19 mouse cellular contexts compared by ENCODE assay signal in genomic region chr5:71248318-71249135, GRCm38 (mm10).
A peak's percentile ranks its signal among the peaks of the same experiment; 100 is the strongest.
DNase-seq lines count a peak whose midpoint lies in the region; ATAC-seq lines count a peak whose summit lies in the region.
"Had no signal": no experiment of that assay in that cellular context is flagged by ENCODE, and none has a peak within 500 bp of the region (broad histone marks: within the 10 kb centered on the region; RNA-seq: fewer than 3 reads in every experiment).

No protein-coding gene starts in this region.

- H3K4me3 ChIP-seq in midbrain, embryonic 13.5 days (replicated peaks): no peak overlapping the region
- no peak overlapping the region for H3K4me3 ChIP-seq in midbrain, embryonic 10.5 days
- no peak overlapping the region for H3K4me3 ChIP-seq in forebrain, embryonic 16.5 days (replicated peaks; ENCODE audit: low read length)
- H3K4me3 ChIP-seq in kidney, embryonic 14.5 days (ENCODE audit: low read length): no peak overlapping the region
- H3K4me3 ChIP-seq: heart, embryonic 10.5 days; limb, embryonic 10.5 days; stomach, embryonic 15.5 days had no signal

- H3K9ac ChIP-seq in midbrain, embryonic 13.5 days (replicated peaks): no peak overlapping the region
- H3K9ac ChIP-seq in forebrain, embryonic 16.5 days (replicated peaks; ENCODE audit: low read depth, low read length): no peak overlapping the region
- H3K9ac ChIP-seq in kidney, embryonic 14.5 days (ENCODE audit: low read depth, low read length): no peak overlapping the region
- H3K9ac ChIP-seq: liver, embryonic 14.5 days; stomach, embryonic 15.5 days had no signal

- 67% methylated on average over 6 of the region's 6 CpGs for WGBS in midbrain, embryonic 13.5 days
- 86% methylated on average over 6 of the region's 6 CpGs for WGBS in midbrain, embryonic 10.5 days
- WGBS in forebrain, embryonic 16.5 days: 22% methylated on average over 6 of the region's 6 CpGs
- WGBS in kidney, embryonic 14.5 days: 79% methylated on average over 6 of the region's 6 CpGs

- H3K27me3 ChIP-seq in midbrain, embryonic 13.5 days: no peaks in the 10 kb centered on the region
- H3K27me3 ChIP-seq in midbrain, embryonic 10.5 days (ENCODE audit: low read depth, poor library complexity, severe bottlenecking): no peaks in the 10 kb centered on the region
- H3K27me3 ChIP-seq in forebrain, embryonic 16.5 days (replicated peaks; ENCODE audit: control insufficient read depth, insufficient read depth, low read length): no peaks in the 10 kb centered on the region
- no peaks in the 10 kb centered on the region for H3K27me3 ChIP-seq in kidney, embryonic 14.5 days (ENCODE audit: control insufficient read depth, insufficient read depth, low read length)
- H3K27me3 ChIP-seq: stomach, embryonic 15.5 days had no signal

- DNase-seq in midbrain, embryonic 10.5 days (ENCODE audit: low spot score): no peak
- DNase-seq in layer of hippocampus, postnatal 10 days (ENCODE audit: low spot score in 2 of 2): peak; percentile 23 to 27
- DNase-seq in retina, embryonic 14.5 days (ENCODE audit: low spot score): peak; percentile 34
- DNase-seq in adrenal gland, adult 2 months: no peak
- DNase-seq: cerebellum, adult 9-11 months; gastrocnemius, postnatal 25 days; heart, postnatal 4 days; kidney, adult 8-10 months; thymus, postnatal 36 days had no signal

- no peak overlapping the region for H3K4me2 ChIP-seq in midbrain, embryonic 13.5 days (replicated peaks)
- no peak overlapping the region for H3K4me2 ChIP-seq in forebrain, embryonic 16.5 days (ENCODE audit: low read length)
- no peak overlapping the region for H3K4me2 ChIP-seq in kidney, embryonic 14.5 days (replicated peaks; ENCODE audit: low read depth, low read length)
- H3K4me2 ChIP-seq: stomach, embryonic 15.5 days had no signal

- peaks cover 7% of the 10 kb centered on the region; the same call in 1 of the 2 replicates for H3K4me1 ChIP-seq in midbrain, embryonic 13.5 days (replicated peaks)
- H3K4me1 ChIP-seq in midbrain, embryonic 10.5 days: no peaks in the 10 kb centered on the region
- peaks cover 10% of the 10 kb centered on the region for H3K4me1 ChIP-seq in forebrain, embryonic 16.5 days (replicated peaks; ENCODE audit: control insufficient read depth, insufficient read depth, low read length)
- no peaks in the 10 kb centered on the region for H3K4me1 ChIP-seq in kidney, embryonic 14.5 days (ENCODE audit: control insufficient read depth, insufficient read depth, low read length)
- H3K4me1 ChIP-seq: heart, embryonic 10.5 days; limb, embryonic 10.5 days; stomach, embryonic 15.5 days had no signal

- H3K27ac ChIP-seq in midbrain, embryonic 13.5 days: no peak overlapping the region
- no peak overlapping the region for H3K27ac ChIP-seq in midbrain, embryonic 10.5 days (replicated peaks)
- peak overlapping the region; percentile 81 for H3K27ac ChIP-seq in forebrain, embryonic 16.5 days (ENCODE audit: low read length)
- H3K27ac ChIP-seq in kidney, embryonic 14.5 days (ENCODE audit: low read depth, low read length): no peak overlapping the region
- H3K27ac ChIP-seq: heart, embryonic 10.5 days; limb, embryonic 10.5 days; liver, embryonic 14.5 days; stomach, embryonic 15.5 days had no signal

- no peaks in the 10 kb centered on the region for H3K36me3 ChIP-seq in midbrain, embryonic 13.5 days
- H3K36me3 ChIP-seq in midbrain, embryonic 10.5 days: no peaks in the 10 kb centered on the region
- no peaks in the 10 kb centered on the region for H3K36me3 ChIP-seq in forebrain, embryonic 16.5 days (ENCODE audit: control insufficient read depth, insufficient read depth)
- H3K36me3 ChIP-seq in kidney, embryonic 14.5 days (ENCODE audit: control insufficient read depth, insufficient read depth, low read length): no peaks in the 10 kb centered on the region
- H3K36me3 ChIP-seq: heart, embryonic 10.5 days; limb, embryonic 10.5 days; stomach, embryonic 15.5 days had no signal

- no peaks in the 10 kb centered on the region for H3K9me3 ChIP-seq in midbrain, embryonic 13.5 days
- no peaks in the 10 kb centered on the region for H3K9me3 ChIP-seq in midbrain, embryonic 10.5 days (replicated peaks)
- no peaks in the 10 kb centered on the region for H3K9me3 ChIP-seq in forebrain, embryonic 16.5 days (ENCODE audit: control insufficient read depth, low read length)
- H3K9me3 ChIP-seq in kidney, embryonic 14.5 days (ENCODE audit: control insufficient read depth, low read length): no peaks in the 10 kb centered on the region
- H3K9me3 ChIP-seq: heart, embryonic 10.5 days; limb, embryonic 10.5 days; stomach, embryonic 15.5 days had no signal

- peak; percentile 40; the same call in 1 of the 2 replicates for ATAC-seq in midbrain, embryonic 13.5 days
- ATAC-seq in forebrain, embryonic 16.5 days: peak; percentile 97
- ATAC-seq in megakaryocyte, adult 5-6 weeks (ENCODE audit: poor library complexity, severe bottlenecking): no peak
- ATAC-seq in kidney, embryonic 14.5 days (ENCODE audit: low FRiP score, low TSS enrichment): no peak
- ATAC-seq: activated CD4-positive, CD25-positive, alpha-beta regulatory T cell, adult 4 months; CD4-positive, CD25-positive, alpha-beta regulatory T cell, adult 4 months had no signal

Comparison
In these comparisons a context has a peak if more than half of its experiments do, and no peak if none do; other contexts are left out.
1. ATAC-seq: peak in midbrain, embryonic 13.5 days (single experiment) and forebrain, embryonic 16.5 days (single experiment); none in megakaryocyte, adult 5-6 weeks (single experiment) and kidney, embryonic 14.5 days (single experiment).
2. DNase-seq: peak in layer of hippocampus, postnatal 10 days (2 of 2) and retina, embryonic 14.5 days (single experiment); none in midbrain, embryonic 10.5 days (single experiment) and adrenal gland, adult 2 months (single experiment).